Mouse (Mus musculus): ENCODE data around the gene Arhgef7. TPM values are rescaled to one million over a fixed set of nuclear protein-coding genes. Genes with fewer than 3 reads are reported as not detected.

The Arhgef7 gene
- polyA plus RNA-seq, 1 experiment from 2014 or later: 62.3 TPM

GRCm38 (mm10) chr8:11783861-11784594, 56.5 kb downstream of the Arhgef7 start:
- no peak overlapping the region for H3K4me2 ChIP-seq

GRCm38 (mm10) chr8:11785121-11785520, 57.6 kb downstream of the Arhgef7 start:
- Histone ChIP-seq H3K4me3 (replicated peaks) (no peak overlapping the region), H3K36me3 (peaks cover 33% of the 10 kb centered on the region), H3K9me3 (replicated peaks) (no peaks in the 10 kb centered on the region), H3K27ac (replicated peaks) (no peak overlapping the region), H3K4me2 (no peak overlapping the region), H3K27me3 (replicated peaks) (no peaks in the 10 kb centered on the region), H3K4me1 (peaks cover 7% of the 10 kb centered on the region; the same call in 1 of the 2 replicates), H3K9ac (replicated peaks) (no peak overlapping the region)
- no peak for ATAC-seq (ENCODE audit: low FRiP score)
- WGBS: 57% methylated on average over 4 of the region's 4 CpGs

More at GRCm38 (mm10) chr8:11783861-11784594, 56.5 kb downstream of the Arhgef7 start:
- H3K4me1 ChIP-seq: peaks cover 16% of the 10 kb centered on the region
- no peak overlapping the region for H3K4me3 ChIP-seq (replicated peaks)
- H3K27ac ChIP-seq (replicated peaks): no peak overlapping the region
- no peak for ATAC-seq (ENCODE audit: low FRiP score)
- 93% methylated on average over 7 of the region's 7 CpGs for WGBS
- H3K9ac ChIP-seq (replicated peaks): no peak overlapping the region
- H3K9me3 ChIP-seq (replicated peaks): no peaks in the 10 kb centered on the region
- H3K27me3 ChIP-seq (replicated peaks): no peaks in the 10 kb centered on the region
- H3K36me3 ChIP-seq: peaks cover 33% of the 10 kb centered on the region

- H3K9me3 ChIP-seq (replicated peaks): no peaks in the 10 kb centered on the region
- ATAC-seq (ENCODE audit: low FRiP score): no peak
- peaks cover 3% of the 10 kb centered on the region; the same call in 1 of the 2 replicates for H3K4me1 ChIP-seq
- H3K36me3 ChIP-seq: peaks cover 33% of the 10 kb centered on the region
- H3K4me2 ChIP-seq: no peak overlapping the region
- H3K27me3 ChIP-seq (replicated peaks): no peaks in the 10 kb centered on the region
- H3K9ac ChIP-seq (replicated peaks): no peak overlapping the region
- no peak overlapping the region for H3K27ac ChIP-seq (replicated peaks)
- no peak overlapping the region for H3K4me3 ChIP-seq (replicated peaks)
- WGBS: 78% methylated on average over 9 of the region's 9 CpGs
Measured at GRCm38 (mm10) chr8:11785539-11786046, 58.1 kb downstream of the Arhgef7 start.

- H3K4me1 ChIP-seq: no peaks in the 10 kb centered on the region
- no peak overlapping the region for H3K27ac ChIP-seq (replicated peaks)
- no peak overlapping the region for H3K4me3 ChIP-seq (replicated peaks)
- no peaks in the 10 kb centered on the region for H3K9me3 ChIP-seq (replicated peaks)
- no peak overlapping the region for H3K9ac ChIP-seq (replicated peaks)
- ATAC-seq (ENCODE audit: low FRiP score): no peak
- 47% methylated on average over 8 of the region's 8 CpGs for WGBS
- H3K36me3 ChIP-seq: peaks cover 39% of the 10 kb centered on the region
- no peak overlapping the region for H3K4me2 ChIP-seq
- H3K27me3 ChIP-seq (replicated peaks): no peaks in the 10 kb centered on the region
Measured at GRCm38 (mm10) chr8:11788252-11788651, 60.7 kb downstream of the Arhgef7 start.

- Histone ChIP-seq H3K4me3 (replicated peaks) (no peak overlapping the region), H3K27ac (replicated peaks) (no peak overlapping the region), H3K4me2 (no peak overlapping the region), H3K4me1 (no peaks in the 10 kb centered on the region), H3K9ac (replicated peaks) (no peak overlapping the region), H3K27me3 (replicated peaks) (no peaks in the 10 kb centered on the region), H3K36me3 (peaks cover 37% of the 10 kb centered on the region), H3K9me3 (replicated peaks) (no peaks in the 10 kb centered on the region)
- 90% methylated on average over 5 of the region's 5 CpGs for WGBS
- ATAC-seq (ENCODE audit: low FRiP score): no peak
Measured at GRCm38 (mm10) chr8:11789168-11789567, 61.6 kb downstream of the Arhgef7 start.

- Histone ChIP-seq H3K9ac (replicated peaks) (no peak overlapping the region), H3K9me3 (replicated peaks) (no peaks in the 10 kb centered on the region), H3K36me3 (peaks cover 33% of the 10 kb centered on the region), H3K4me2 (no peak overlapping the region), H3K4me3 (replicated peaks) (no peak overlapping the region), H3K4me1 (peaks cover 19% of the 10 kb centered on the region), H3K27ac (replicated peaks) (no peak overlapping the region), H3K27me3 (replicated peaks) (no peaks in the 10 kb centered on the region)
- ATAC-seq (ENCODE audit: low FRiP score): no peak
Measured at GRCm38 (mm10) chr8:11794956-11795355, 67.4 kb downstream of the Arhgef7 start.

GRCm38 (mm10) chr8:11797128-11797527, 69.6 kb downstream of the Arhgef7 start:
- peaks cover 19% of the 10 kb centered on the region for H3K4me1 ChIP-seq
- no peak overlapping the region for H3K9ac ChIP-seq (replicated peaks)
- no peak overlapping the region for H3K4me3 ChIP-seq (replicated peaks)
- H3K36me3 ChIP-seq: peaks cover 32% of the 10 kb centered on the region
- no peaks in the 10 kb centered on the region for H3K27me3 ChIP-seq (replicated peaks)
- peak; percentile 68 for ATAC-seq (ENCODE audit: low FRiP score)
- H3K9me3 ChIP-seq (replicated peaks): no peaks in the 10 kb centered on the region
- WGBS: 80% methylated on average over 8 of the region's 8 CpGs
- peak overlapping the region; percentile 63; the same call in 1 of the 2 replicates for H3K27ac ChIP-seq (replicated peaks)
- H3K4me2 ChIP-seq: no peak overlapping the region

- 68% methylated on average over 14 of the region's 14 CpGs for WGBS
- Histone ChIP-seq H3K27ac (replicated peaks) (peak overlapping the region; percentile 63), H3K36me3 (peaks cover 31% of the 10 kb centered on the region), H3K9ac (replicated peaks) (no peak overlapping the region), H3K9me3 (replicated peaks) (no peaks in the 10 kb centered on the region), H3K4me3 (replicated peaks) (no peak overlapping the region), H3K27me3 (replicated peaks) (no peaks in the 10 kb centered on the region), H3K4me1 (peaks cover 19% of the 10 kb centered on the region), H3K4me2 (no peak overlapping the region)
- peak; percentile 53; the same call in 1 of the 2 replicates for ATAC-seq (ENCODE audit: low FRiP score)
Measured at GRCm38 (mm10) chr8:11797729-11798479, 70.4 kb downstream of the Arhgef7 start.

GRCm38 (mm10) chr8:11798480-11798867, 71.0 kb downstream of the Arhgef7 start:
- H3K4me1 ChIP-seq: peaks cover 19% of the 10 kb centered on the region
- peaks cover 30% of the 10 kb centered on the region for H3K36me3 ChIP-seq

GRCm38 (mm10) chr8:11799098-11799497, 71.6 kb downstream of the Arhgef7 start:
- Histone ChIP-seq H3K4me3 (replicated peaks) (no peak overlapping the region), H3K36me3 (peaks cover 32% of the 10 kb centered on the region), H3K27ac (replicated peaks) (no peak overlapping the region), H3K27me3 (replicated peaks) (no peaks in the 10 kb centered on the region), H3K9ac (replicated peaks) (no peak overlapping the region), H3K9me3 (replicated peaks) (no peaks in the 10 kb centered on the region), H3K4me2 (no peak overlapping the region), H3K4me1 (peaks cover 19% of the 10 kb centered on the region)
- ATAC-seq (ENCODE audit: low FRiP score): no peak
- 93% methylated on average over 3 of the region's 3 CpGs for WGBS

More at GRCm38 (mm10) chr8:11798480-11798867, 71.0 kb downstream of the Arhgef7 start:
- 84% methylated on average over 4 of the region's 4 CpGs for WGBS
- no peak overlapping the region for H3K4me3 ChIP-seq (replicated peaks)
- H3K4me2 ChIP-seq: no peak overlapping the region
- ATAC-seq (ENCODE audit: low FRiP score): 0 out of 2 replicates have a peak, but pooled peaks have one; percentile 28
- H3K27ac ChIP-seq (replicated peaks): peak overlapping the region; percentile 63
- H3K27me3 ChIP-seq (replicated peaks): no peaks in the 10 kb centered on the region
- H3K9me3 ChIP-seq (replicated peaks): no peaks in the 10 kb centered on the region
- H3K9ac ChIP-seq (replicated peaks): no peak overlapping the region

- H3K27ac ChIP-seq (replicated peaks): no peak overlapping the region
- peaks cover 31% of the 10 kb centered on the region for H3K36me3 ChIP-seq
- no peaks in the 10 kb centered on the region for H3K27me3 ChIP-seq (replicated peaks)
- ATAC-seq (ENCODE audit: low FRiP score): no peak
- H3K9me3 ChIP-seq (replicated peaks): no peaks in the 10 kb centered on the region
- H3K4me2 ChIP-seq: no peak overlapping the region
- H3K9ac ChIP-seq (replicated peaks): no peak overlapping the region
- 85% methylated on average over 7 of the region's 7 CpGs for WGBS
- H3K4me3 ChIP-seq (replicated peaks): no peak overlapping the region
- H3K4me1 ChIP-seq: peaks cover 13% of the 10 kb centered on the region; the same call in 1 of the 2 replicates
Measured at GRCm38 (mm10) chr8:11800481-11800880, 73.0 kb downstream of the Arhgef7 start.
